In the genomic region with DNA sequence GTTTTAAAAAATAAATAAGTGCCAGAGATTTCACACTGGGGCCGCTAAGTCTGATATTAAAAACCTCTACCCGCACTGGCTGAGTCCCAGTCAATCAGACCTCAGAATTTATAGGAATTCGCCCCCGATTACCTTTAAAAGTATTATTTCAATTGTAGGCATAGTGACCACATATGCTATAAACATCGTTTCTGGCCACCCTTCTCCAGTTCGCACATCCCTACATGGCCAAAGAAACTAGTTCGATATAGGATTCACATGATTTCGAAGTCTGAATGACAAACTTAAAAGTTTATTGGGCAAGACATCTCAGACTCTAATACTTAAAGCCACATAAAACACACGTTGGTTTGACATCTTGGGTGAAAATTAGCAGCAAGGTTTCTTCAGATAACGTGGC, we compare ENCODE assay signal across 10 mouse cellular contexts. TPM values are rescaled to one million over a fixed set of nuclear protein-coding genes. Genes with fewer than 3 reads are reported as not detected.
DNase-seq lines count a peak whose midpoint lies in the region; ATAC-seq lines count a peak whose summit lies in the region.
"Had no signal": no experiment of that assay in that cellular context is flagged by ENCODE, and none has a peak within 500 bp of the region (broad histone marks: within the 10 kb centered on the region; RNA-seq: fewer than 3 reads in every experiment).

No protein-coding gene starts in this region.

- WGBS in heart, embryonic 12.5 days = 5% methylated on average over 10 of the region's 10 CpGs
- 8% methylated on average over 10 of the region's 10 CpGs for WGBS in embryonic facial prominence, embryonic 15.5 days
- WGBS in intestine, embryonic 14.5 days = 3% methylated on average over 10 of the region's 10 CpGs
- 4% methylated on average over 10 of the region's 10 CpGs for WGBS in midbrain, embryonic 14.5 days

- peak overlapping the region; percentile 81 for H3K4me2 ChIP-seq in heart, embryonic 12.5 days
- H3K4me2 ChIP-seq in embryonic facial prominence, embryonic 15.5 days (replicated peaks) = peak overlapping the region; percentile 95
- H3K4me2 ChIP-seq in intestine, embryonic 14.5 days (ENCODE audit: low read length) = peak overlapping the region; percentile 88
- H3K4me2 ChIP-seq in midbrain, embryonic 14.5 days (ENCODE audit: low read length) = peak overlapping the region; percentile 91

- ATAC-seq in heart, embryonic 12.5 days (ENCODE audit: insufficient number of reproducible peaks, low FRiP score) = no peak
- no peak for ATAC-seq in embryonic facial prominence, embryonic 15.5 days (ENCODE audit: insufficient number of reproducible peaks, low FRiP score, low TSS enrichment, low read depth)
- ATAC-seq in intestine, embryonic 14.5 days (replicated peaks; ENCODE audit: low FRiP score, low TSS enrichment, low read depth) = no peak
- no peak for ATAC-seq in midbrain, embryonic 14.5 days (ENCODE audit: low FRiP score, low TSS enrichment)

- no peak for DNase-seq in heart, postnatal 36 days
- no peak for DNase-seq in intestine, embryonic 14.5 days (ENCODE audit: low spot score)
- no peak for DNase-seq in midbrain, embryonic 14.5 days
- DNase-seq in right cerebral cortex, adult 18-20 months = no peak
- no peak for DNase-seq in gastrocnemius, postnatal 25 days
- DNase-seq in left cerebral cortex, adult 11 months (ENCODE audit: low spot score) = no peak
- DNase-seq: spleen, adult 18-20 months had no signal

- H3K9me3 ChIP-seq in heart, embryonic 12.5 days (replicated peaks) = no peaks in the 10 kb centered on the region
- H3K9me3 ChIP-seq in embryonic facial prominence, embryonic 15.5 days (replicated peaks) = no peaks in the 10 kb centered on the region
- no peaks in the 10 kb centered on the region for H3K9me3 ChIP-seq in intestine, embryonic 14.5 days (ENCODE audit: control insufficient read depth, low read length)
- H3K9me3 ChIP-seq in midbrain, embryonic 14.5 days (ENCODE audit: control insufficient read depth, low read length) = no peaks in the 10 kb centered on the region

- peaks cover 40% of the 10 kb centered on the region for H3K4me1 ChIP-seq in heart, embryonic 12.5 days (replicated peaks)
- H3K4me1 ChIP-seq in embryonic facial prominence, embryonic 15.5 days = peaks cover 47% of the 10 kb centered on the region
- peaks cover 25% of the 10 kb centered on the region for H3K4me1 ChIP-seq in intestine, embryonic 14.5 days (replicated peaks; ENCODE audit: control insufficient read depth, insufficient read depth, low read length)
- H3K4me1 ChIP-seq in midbrain, embryonic 14.5 days (ENCODE audit: control insufficient read depth, insufficient read depth, low read length) = peaks cover 30% of the 10 kb centered on the region

- H3K36me3 ChIP-seq in heart, embryonic 12.5 days = no peaks in the 10 kb centered on the region
- no peaks in the 10 kb centered on the region for H3K36me3 ChIP-seq in embryonic facial prominence, embryonic 15.5 days
- H3K36me3 ChIP-seq in intestine, embryonic 14.5 days (ENCODE audit: control insufficient read depth, insufficient read depth, low read length) = no peaks in the 10 kb centered on the region
- H3K36me3 ChIP-seq in midbrain, embryonic 14.5 days (ENCODE audit: control insufficient read depth, insufficient read depth, low read length) = no peaks in the 10 kb centered on the region

- peaks cover 4% of the 10 kb centered on the region for H3K27me3 ChIP-seq in heart, embryonic 12.5 days (replicated peaks)
- H3K27me3 ChIP-seq in embryonic facial prominence, embryonic 15.5 days = peaks cover 78% of the 10 kb centered on the region
- peaks cover 62% of the 10 kb centered on the region for H3K27me3 ChIP-seq in intestine, embryonic 14.5 days (replicated peaks; ENCODE audit: control insufficient read depth, insufficient read depth, low read length)
- H3K27me3 ChIP-seq in midbrain, embryonic 14.5 days (ENCODE audit: control insufficient read depth, insufficient read depth, low read length) = peaks cover 52% of the 10 kb centered on the region; the same call in 1 of the 2 replicates

- H3K4me3 ChIP-seq in heart, embryonic 12.5 days = peak overlapping the region; percentile 92
- peak overlapping the region; percentile 65 for H3K4me3 ChIP-seq in embryonic facial prominence, embryonic 15.5 days (replicated peaks)
- no peak overlapping the region for H3K4me3 ChIP-seq in intestine, embryonic 14.5 days (ENCODE audit: low read depth, low read length)
- peak overlapping the region; percentile 66 for H3K4me3 ChIP-seq in midbrain, embryonic 14.5 days (replicated peaks; ENCODE audit: low read depth, low read length)

- intact Hi-C loops in heart, postnatal 36 days (cut with DNase I) = loop anchor here (5.0 to 10.0 kb wide), 4 partner anchors 44 to 523 kb away; no protein-coding TSS in a partner anchor

- peak overlapping the region; percentile 97 for H3K9ac ChIP-seq in heart, embryonic 12.5 days
- H3K9ac ChIP-seq in embryonic facial prominence, embryonic 15.5 days = no peak overlapping the region
- H3K9ac ChIP-seq in intestine, embryonic 14.5 days (ENCODE audit: low read length) = no peak overlapping the region
- no peak overlapping the region; the same call in 1 of the 2 replicates for H3K9ac ChIP-seq in midbrain, embryonic 14.5 days (replicated peaks; ENCODE audit: low read length)

- H3K27ac ChIP-seq in heart, embryonic 12.5 days (ENCODE audit: poor library complexity, severe bottlenecking) = peak overlapping the region; percentile 96; the same call in 1 of the 2 replicates
- H3K27ac ChIP-seq in embryonic facial prominence, embryonic 15.5 days (replicated peaks) = no peak overlapping the region
- no peak overlapping the region for H3K27ac ChIP-seq in intestine, embryonic 14.5 days (ENCODE audit: low read depth)
- H3K27ac ChIP-seq in midbrain, embryonic 14.5 days (replicated peaks; ENCODE audit: low read depth, low read length) = no peak overlapping the region

RNA-seq across cellular contexts. Expression of a gene that starts 0.8 kb away (rescaled TPM):
- polyA plus RNA-seq in heart, embryonic 12.5 days (2016; fragmentation: Nextera tagmentation; extraction: Ambion mirVana) = 26.5 and 29.6 TPM in 2 replicates
- 10 to 100 TPM; 38.8 to 57.1 TPM for total RNA-seq in heart, postnatal 36 days (2021)
- 2.4 and 3.3 TPM in 2 replicates for polyA plus RNA-seq in embryonic facial prominence, embryonic 15.5 days (2015; fragmentation: Nextera tagmentation; extraction: Ambion mirVana)
- polyA plus RNA-seq in intestine, embryonic 14.5 days (2014; fragmentation: Nextera tagmentation; extraction: Ambion mirVana) = 1.8 and 3.7 TPM in 2 replicates
- polyA plus RNA-seq in midbrain, embryonic 14.5 days (2014; fragmentation: Nextera tagmentation; extraction: Ambion mirVana) = 7.8 and 10.7 TPM in 2 replicates
- 1 to 10 TPM; 2.6 to 3.8 TPM for total RNA-seq in gastrocnemius, postnatal 25 days (2021)
- total RNA-seq: common myeloid progenitor, adult 5-6 weeks had no signal
